Mouse (Mus musculus): ENCODE results near the gene Mrm3. TPM values are rescaled to one million over a fixed set of nuclear protein-coding genes. Genes with fewer than 3 reads are reported as not detected.

Gene Mrm3
- polyA plus RNA-seq, 1 experiment = 17.8 TPM

DNA sequence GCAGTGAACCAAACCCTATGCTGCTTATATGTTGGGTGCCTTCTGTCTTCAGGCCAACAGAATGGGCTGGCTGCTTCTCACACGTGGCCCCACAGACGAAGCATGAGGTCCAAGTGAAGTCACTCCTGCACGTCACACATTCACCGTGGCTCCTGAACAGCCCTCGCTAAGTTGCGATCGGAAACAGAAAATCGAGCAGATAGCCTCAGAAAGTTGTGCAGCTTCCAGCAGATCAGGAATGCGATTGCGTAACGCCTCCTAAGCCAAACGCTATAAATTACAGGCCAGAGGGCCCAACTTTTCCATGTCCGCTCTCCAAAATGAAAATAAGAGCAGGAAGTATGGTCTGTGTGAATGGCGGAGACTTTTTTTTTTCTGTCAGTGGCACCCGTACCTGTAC, 48.9 kb downstream of the Mrm3 start:
- Histone ChIP-seq H3K27me3 (ENCODE audit: control insufficient read depth, insufficient read depth, insufficient read length) (no peaks in the 10 kb centered on the region), H3ac (ENCODE audit: control insufficient read depth, insufficient read length) (no peak overlapping the region), H3K36me3 (ENCODE audit: control insufficient read depth, insufficient read depth) (no peaks in the 10 kb centered on the region), H3K79me2 (ENCODE audit: control insufficient read depth, insufficient read depth) (peaks cover 57% of the 10 kb centered on the region), H3K4me3 (no peak overlapping the region), H3K4me2 (ENCODE audit: low read depth) (no peak overlapping the region)
- TF ChIP-seq CEBPB (IDR thresholded peaks at IDR 0.05; ENCODE audit: insufficient read depth, poor library complexity, severe bottlenecking) (peak; percentile 97), SRF (IDR thresholded peaks at IDR 0.05; ENCODE audit: control insufficient read depth, insufficient read length, low read depth) (no peak)

GRCm38 (mm10) chr11:76292831-76293230, 49.3 kb downstream of the Mrm3 start:
- no peak overlapping the region for H3ac ChIP-seq (ENCODE audit: control insufficient read depth, insufficient read length)
- no peak overlapping the region for H3K4me2 ChIP-seq (ENCODE audit: low read depth)
- H3K36me3 ChIP-seq (ENCODE audit: control insufficient read depth, insufficient read depth) = no peaks in the 10 kb centered on the region
- H3K27me3 ChIP-seq (ENCODE audit: control insufficient read depth, insufficient read depth, insufficient read length) = no peaks in the 10 kb centered on the region
- peaks cover 61% of the 10 kb centered on the region for H3K79me2 ChIP-seq (ENCODE audit: control insufficient read depth, insufficient read depth)
- H3K4me3 ChIP-seq = no peak overlapping the region
- TF ChIP-seq TCF3 (IDR thresholded peaks at IDR 0.05; ENCODE audit: insufficient read length, low read depth) = no peak
- no peak for TF ChIP-seq REST (IDR thresholded peaks at IDR 0.05; ENCODE audit: insufficient read depth, insufficient read length)
- no peak for TF ChIP-seq SRF (IDR thresholded peaks at IDR 0.05; ENCODE audit: control insufficient read depth, insufficient read length, low read depth)
- TF ChIP-seq MYOD1 (IDR thresholded peaks at IDR 0.05; ENCODE audit: control insufficient read depth in 1 of 3, insufficient read length in 2 of 3, low read depth in 2 of 3) = no peak
- no peak for TF ChIP-seq TCF12 (IDR thresholded peaks at IDR 0.05; ENCODE audit: insufficient read depth, poor library complexity, severe bottlenecking)
- TF ChIP-seq USF1 (IDR thresholded peaks at IDR 0.05; ENCODE audit: low read depth) = no peak
- TF ChIP-seq POLR2AphosphoS2 (IDR thresholded peaks at IDR 0.05; ENCODE audit: insufficient read length, low read depth) = no peak
- TF ChIP-seq MAX (IDR thresholded peaks at IDR 0.05; ENCODE audit: low read depth) = no peak
- TF ChIP-seq POLR2A (IDR thresholded peaks at IDR 0.05; ENCODE audit: insufficient read length, low read depth) = no peak
- no peak for TF ChIP-seq CEBPB (IDR thresholded peaks at IDR 0.05; ENCODE audit: insufficient read depth, poor library complexity, severe bottlenecking)
- no peak for TF ChIP-seq MYOG (IDR thresholded peaks at IDR 0.05; ENCODE audit: control insufficient read depth in 1 of 3, insufficient read depth in 1 of 3, insufficient read length in 2 of 3, low read depth in 2 of 3)
- TF ChIP-seq E2F4 (IDR thresholded peaks at IDR 0.05; ENCODE audit: insufficient read depth) = no peak

GRCm38 (mm10) chr11:76294078-76294477, 50.6 kb downstream of the Mrm3 start:
- H3K27me3 ChIP-seq (ENCODE audit: control insufficient read depth, insufficient read depth, insufficient read length) = no peaks in the 10 kb centered on the region
- no peak overlapping the region for H3ac ChIP-seq (ENCODE audit: control insufficient read depth, insufficient read length)
- TF ChIP-seq CEBPB (IDR thresholded peaks at IDR 0.05; ENCODE audit: insufficient read depth, poor library complexity, severe bottlenecking) = no peak
- no peak for TF ChIP-seq MYOD1 (IDR thresholded peaks at IDR 0.05; ENCODE audit: control insufficient read depth in 1 of 3, insufficient read length in 2 of 3, low read depth in 2 of 3)
- H3K4me3 ChIP-seq = no peak overlapping the region
- H3K79me2 ChIP-seq (ENCODE audit: control insufficient read depth, insufficient read depth) = peaks cover 58% of the 10 kb centered on the region
- no peak overlapping the region for H3K4me2 ChIP-seq (ENCODE audit: low read depth)
- no peaks in the 10 kb centered on the region for H3K36me3 ChIP-seq (ENCODE audit: control insufficient read depth, insufficient read depth)

DNA sequence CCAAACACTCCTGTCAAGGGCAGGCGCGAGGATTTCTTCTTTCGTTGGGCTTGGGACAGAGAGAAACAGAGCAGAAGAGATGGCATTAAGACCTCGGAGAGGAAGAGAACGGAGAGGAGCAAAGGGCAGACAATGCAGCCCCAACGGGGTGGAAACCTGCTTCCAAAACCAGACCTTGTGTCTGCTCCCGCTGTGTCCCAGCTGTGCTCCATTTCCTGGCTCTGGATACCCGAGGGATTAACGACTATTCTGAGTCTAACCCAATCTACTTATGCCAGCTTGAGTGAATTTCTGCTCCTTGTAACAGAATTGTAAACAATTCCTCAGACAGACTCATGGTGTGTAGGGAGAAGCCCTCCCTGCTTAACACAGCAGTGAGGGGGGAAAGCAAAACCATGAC, 51.3 kb downstream of the Mrm3 start:
- H3K4me2 ChIP-seq (ENCODE audit: low read depth) = no peak overlapping the region
- H3K27me3 ChIP-seq (ENCODE audit: control insufficient read depth, insufficient read depth, insufficient read length) = no peaks in the 10 kb centered on the region
- no peak overlapping the region for H3K4me3 ChIP-seq
- peaks cover 53% of the 10 kb centered on the region for H3K79me2 ChIP-seq (ENCODE audit: control insufficient read depth, insufficient read depth)
- H3K36me3 ChIP-seq (ENCODE audit: control insufficient read depth, insufficient read depth) = no peaks in the 10 kb centered on the region
- TF ChIP-seq CEBPB (IDR thresholded peaks at IDR 0.05; ENCODE audit: insufficient read depth, poor library complexity, severe bottlenecking) (no peak), POLR2AphosphoS2 (IDR thresholded peaks at IDR 0.05; ENCODE audit: insufficient read length, low read depth) (no peak), TCF3 (IDR thresholded peaks at IDR 0.05; ENCODE audit: insufficient read length, low read depth) (no peak), USF1 (IDR thresholded peaks at IDR 0.05; ENCODE audit: low read depth) (no peak), MYOD1 (IDR thresholded peaks at IDR 0.05; ENCODE audit: control insufficient read depth in 1 of 3, insufficient read length in 2 of 3, low read depth in 2 of 3) (no peak), POLR2A (IDR thresholded peaks at IDR 0.05; ENCODE audit: insufficient read length, low read depth) (no peak), E2F4 (IDR thresholded peaks at IDR 0.05; ENCODE audit: insufficient read depth) (no peak), REST (IDR thresholded peaks at IDR 0.05; ENCODE audit: insufficient read depth, insufficient read length) (no peak), MYOG (IDR thresholded peaks at IDR 0.05; ENCODE audit: control insufficient read depth in 1 of 3, insufficient read depth in 1 of 3, insufficient read length in 2 of 3, low read depth in 2 of 3) (no peak), SRF (IDR thresholded peaks at IDR 0.05; ENCODE audit: control insufficient read depth, insufficient read length, low read depth) (no peak), TCF12 (IDR thresholded peaks at IDR 0.05; ENCODE audit: insufficient read depth, poor library complexity, severe bottlenecking) (no peak), MAX (IDR thresholded peaks at IDR 0.05; ENCODE audit: low read depth) (no peak)
- no peak overlapping the region for H3ac ChIP-seq (ENCODE audit: control insufficient read depth, insufficient read length)

DNA sequence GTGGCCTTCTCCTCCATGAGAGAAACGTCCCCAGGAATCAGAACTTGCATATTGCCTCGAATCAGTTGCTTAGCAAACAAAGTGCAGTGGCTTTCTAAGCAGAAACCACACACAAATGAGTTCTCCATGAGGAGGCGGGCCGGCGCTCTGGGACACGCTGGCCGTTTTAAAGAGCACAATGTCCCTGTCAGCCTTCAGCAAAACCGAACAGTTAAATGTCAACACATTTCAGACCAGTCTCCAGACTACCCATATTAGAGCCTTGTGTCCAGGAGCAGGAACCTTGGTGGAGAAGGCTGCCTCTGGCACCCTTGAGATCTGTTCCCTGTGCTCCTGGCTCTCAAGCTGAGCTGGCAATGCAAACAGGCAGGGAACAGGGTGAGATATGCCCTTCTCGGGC, 53.7 kb downstream of the Mrm3 start:
- H3K79me2 ChIP-seq (ENCODE audit: control insufficient read depth, insufficient read depth) = peaks cover 46% of the 10 kb centered on the region
- no peak overlapping the region for H3ac ChIP-seq (ENCODE audit: control insufficient read depth, insufficient read length)
- no peak overlapping the region for H3K4me3 ChIP-seq
- H3K4me2 ChIP-seq (ENCODE audit: low read depth) = no peak overlapping the region
- TF ChIP-seq TCF12 (IDR thresholded peaks at IDR 0.05; ENCODE audit: insufficient read depth, poor library complexity, severe bottlenecking) (no peak), POLR2AphosphoS2 (IDR thresholded peaks at IDR 0.05; ENCODE audit: insufficient read length, low read depth) (no peak), MYOD1 (IDR thresholded peaks at IDR 0.05; ENCODE audit: control insufficient read depth in 1 of 3, insufficient read length in 2 of 3, low read depth in 2 of 3) (no peak), USF1 (IDR thresholded peaks at IDR 0.05; ENCODE audit: low read depth) (no peak), POLR2A (IDR thresholded peaks at IDR 0.05; ENCODE audit: insufficient read length, low read depth) (no peak), TCF3 (IDR thresholded peaks at IDR 0.05; ENCODE audit: insufficient read length, low read depth) (no peak), E2F4 (IDR thresholded peaks at IDR 0.05; ENCODE audit: insufficient read depth) (no peak), MAX (IDR thresholded peaks at IDR 0.05; ENCODE audit: low read depth) (no peak), MYOG (IDR thresholded peaks at IDR 0.05; ENCODE audit: control insufficient read depth in 1 of 3, insufficient read depth in 1 of 3, insufficient read length in 2 of 3, low read depth in 2 of 3) (no peak), SRF (IDR thresholded peaks at IDR 0.05; ENCODE audit: control insufficient read depth, insufficient read length, low read depth) (no peak), REST (IDR thresholded peaks at IDR 0.05; ENCODE audit: insufficient read depth, insufficient read length) (no peak), CEBPB (IDR thresholded peaks at IDR 0.05; ENCODE audit: insufficient read depth, poor library complexity, severe bottlenecking) (no peak)
- H3K27me3 ChIP-seq (ENCODE audit: control insufficient read depth, insufficient read depth, insufficient read length) = no peaks in the 10 kb centered on the region
- H3K36me3 ChIP-seq (ENCODE audit: control insufficient read depth, insufficient read depth) = no peaks in the 10 kb centered on the region
